Mouse (Mus musculus): ENCODE data around the gene Map1lc3b. TPM values are rescaled to one million over a fixed set of nuclear protein-coding genes. Genes with fewer than 3 reads are reported as not detected.

Gene Map1lc3b
- total and polyA plus RNA-seq, 3 experiments = 56.4 to 68.8 TPM; not detected in 1

GRCm38 (mm10) chr8:121636180-121636579 is 46.0 kb downstream of the Map1lc3b start:
- TF ChIP-seq TBP (IDR thresholded peaks at IDR 0.05; ENCODE audit: low read depth, low read length) = no peak
- TF ChIP-seq RCOR1 (IDR thresholded peaks at IDR 0.05; ENCODE audit: low read depth, low read length) = no peak
- TF ChIP-seq NRF1 (IDR thresholded peaks at IDR 0.05; ENCODE audit: insufficient read depth, low read depth, low read length, poor library complexity, severe bottlenecking) = no peak
- no peak for TF ChIP-seq GATA1 (IDR thresholded peaks at IDR 0.05; ENCODE audit: low read depth, low read length)
- H3K36me3 ChIP-seq (ENCODE audit: control insufficient read depth in 1 of 2, insufficient read depth in 2 of 2, low read length in 2 of 2) = no peaks in the 10 kb centered on the region
- no peak overlapping the region for H3K9ac ChIP-seq (ENCODE audit: control insufficient read depth, low read depth, low read length, poor library complexity, severe bottlenecking)
- no peaks in the 10 kb centered on the region for H3K79me2 ChIP-seq (ENCODE audit: control insufficient read depth, insufficient read depth, low read length, poor library complexity)
- DNase-seq (ENCODE audit: low read depth, low spot score) = no peak
- no peak overlapping the region for H3K27ac ChIP-seq (ENCODE audit: control insufficient read depth, low read depth, low read length)
- no peak overlapping the region for H3K4me3 ChIP-seq (ENCODE audit: control insufficient read depth in 1 of 2, insufficient read depth in 1 of 2, low read depth in 2 of 2, low read length in 2 of 2)
- H3K27me3 ChIP-seq (ENCODE audit: control insufficient read depth in 1 of 2, insufficient read depth in 2 of 2, low read length in 2 of 2) = no peaks in the 10 kb centered on the region
- no peaks in the 10 kb centered on the region for H3K4me1 ChIP-seq (ENCODE audit: control insufficient read depth in 1 of 2, insufficient read depth in 2 of 2, low read length in 2 of 2)
- H3K9me3 ChIP-seq (replicated peaks; ENCODE audit: insufficient read depth, low read length) = no peaks in the 10 kb centered on the region

DNA sequence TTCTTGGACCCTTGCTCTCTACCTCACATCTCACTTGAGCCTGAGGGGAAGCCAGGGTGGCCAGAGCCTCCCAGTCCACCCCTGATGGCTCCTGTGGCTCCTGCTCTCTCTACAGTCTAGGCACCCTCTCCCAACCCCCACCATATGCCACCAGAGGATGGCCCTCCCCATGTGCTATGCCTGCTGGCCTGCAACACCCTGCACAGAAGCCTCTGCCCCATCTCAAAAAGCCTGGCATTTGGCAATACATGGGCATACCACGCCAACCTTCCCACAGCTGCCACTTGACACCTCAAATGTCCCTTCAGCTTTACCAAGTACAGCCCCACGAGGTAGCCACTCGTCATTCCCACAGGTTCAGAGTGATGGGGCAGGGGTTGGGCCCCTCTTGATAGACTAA is 52.6 kb downstream of the Map1lc3b start:
- H3K9ac ChIP-seq (ENCODE audit: control insufficient read depth, low read depth, low read length, poor library complexity, severe bottlenecking) = no peak overlapping the region
- H3K79me2 ChIP-seq (ENCODE audit: control insufficient read depth, insufficient read depth, low read length, poor library complexity) = no peaks in the 10 kb centered on the region
- no peak overlapping the region for H3K4me3 ChIP-seq (ENCODE audit: control insufficient read depth in 1 of 2, insufficient read depth in 1 of 2, low read depth in 2 of 2, low read length in 2 of 2)
- H3K36me3 ChIP-seq (ENCODE audit: control insufficient read depth in 1 of 2, insufficient read depth in 2 of 2, low read length in 2 of 2) = no peaks in the 10 kb centered on the region
- no peaks in the 10 kb centered on the region for H3K4me1 ChIP-seq (ENCODE audit: control insufficient read depth in 1 of 2, insufficient read depth in 2 of 2, low read length in 2 of 2)
- no peak overlapping the region for H3K27ac ChIP-seq (ENCODE audit: control insufficient read depth, low read depth, low read length)
- no peak for DNase-seq (ENCODE audit: low read depth, low spot score)
- no peaks in the 10 kb centered on the region for H3K9me3 ChIP-seq (replicated peaks; ENCODE audit: insufficient read depth, low read length)
- TF ChIP-seq UBTF (IDR thresholded peaks at IDR 0.05; ENCODE audit: borderline replicate concordance, insufficient read depth, low read depth, low read length) = no peak
- TF ChIP-seq E2F4 (IDR thresholded peaks at IDR 0.05; ENCODE audit: borderline replicate concordance, low read depth, low read length) = no peak
- no peak for TF ChIP-seq KAT2A (conservative IDR thresholded peaks at IDR 0.05; ENCODE audit: low read depth, low read length)
- no peak for TF ChIP-seq MYB (IDR thresholded peaks at IDR 0.05; ENCODE audit: low read depth, low read length)
- TF ChIP-seq ZC3H11A (IDR thresholded peaks at IDR 0.05; ENCODE audit: low read depth, low read length) = no peak
- TF ChIP-seq SMC3 (IDR thresholded peaks at IDR 0.05; ENCODE audit: low read depth, low read length) = no peak
- no peak for TF ChIP-seq MYC (IDR thresholded peaks at IDR 0.05; ENCODE audit: low read depth, low read length)
- no peak for TF ChIP-seq POLR2A (IDR thresholded peaks at IDR 0.05; ENCODE audit: control insufficient read depth in 1 of 2, insufficient read depth in 1 of 2, low read depth in 1 of 2, low read length in 2 of 2, poor library complexity in 1 of 2)
- no peak for TF ChIP-seq USF1 (IDR thresholded peaks at IDR 0.05; ENCODE audit: low read depth, low read length)
- H3K27me3 ChIP-seq (ENCODE audit: control insufficient read depth in 1 of 2, insufficient read depth in 2 of 2, low read length in 2 of 2) = no peaks in the 10 kb centered on the region

DNA sequence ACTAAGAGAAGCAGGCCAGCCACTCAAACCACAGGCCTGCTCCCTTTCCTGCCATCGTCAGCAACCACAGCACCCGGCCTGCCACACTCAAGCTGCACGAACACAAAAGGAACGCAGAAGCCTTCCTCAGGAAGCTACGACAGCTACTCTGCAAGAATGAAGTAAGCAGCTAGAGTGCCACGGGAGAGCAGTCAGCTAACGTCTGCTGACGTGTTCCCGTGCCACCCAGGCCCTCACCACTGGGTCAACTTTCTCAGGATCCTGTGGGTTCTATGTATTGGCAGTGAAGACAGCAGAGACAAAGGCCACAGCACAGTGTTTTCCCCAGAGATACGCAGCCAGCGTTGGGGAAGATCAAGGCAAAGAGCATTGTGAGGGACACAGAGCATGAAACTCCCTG is 53.2 kb downstream of the Map1lc3b start:
- Histone ChIP-seq H3K27ac (ENCODE audit: control insufficient read depth, low read depth, low read length) (no peak overlapping the region), H3K4me1 (ENCODE audit: control insufficient read depth in 1 of 2, insufficient read depth in 2 of 2, low read length in 2 of 2) (no peaks in the 10 kb centered on the region), H3K4me3 (ENCODE audit: control insufficient read depth in 1 of 2, insufficient read depth in 1 of 2, low read depth in 2 of 2, low read length in 2 of 2) (no peak overlapping the region), H3K36me3 (ENCODE audit: control insufficient read depth in 1 of 2, insufficient read depth in 2 of 2, low read length in 2 of 2) (no peaks in the 10 kb centered on the region), H3K9me3 (replicated peaks; ENCODE audit: insufficient read depth, low read length) (no peaks in the 10 kb centered on the region), H3K79me2 (ENCODE audit: control insufficient read depth, insufficient read depth, low read length, poor library complexity) (no peaks in the 10 kb centered on the region), H3K9ac (ENCODE audit: control insufficient read depth, low read depth, low read length, poor library complexity, severe bottlenecking) (no peak overlapping the region), H3K27me3 (ENCODE audit: control insufficient read depth in 1 of 2, insufficient read depth in 2 of 2, low read length in 2 of 2) (no peaks in the 10 kb centered on the region)
- DNase-seq (ENCODE audit: low read depth, low spot score) = no peak
- TF ChIP-seq NELFE (IDR thresholded peaks at IDR 0.05; ENCODE audit: low read depth, low read length) (no peak), POLR2AphosphoS5 (IDR thresholded peaks at IDR 0.05; ENCODE audit: borderline replicate concordance, low read depth, low read length) (no peak), UBTF (IDR thresholded peaks at IDR 0.05; ENCODE audit: borderline replicate concordance, insufficient read depth, low read depth, low read length) (no peak), CTCF (IDR thresholded peaks at IDR 0.05 in 2 of 3, conservative IDR thresholded peaks at IDR 0.05 in 1 of 3; ENCODE audit: control insufficient read depth in 1 of 3, insufficient read depth in 1 of 3, low read depth in 2 of 3, low read length in 3 of 3, poor library complexity in 1 of 3, severe bottlenecking in 1 of 3) (no peak), JUND (IDR thresholded peaks at IDR 0.05; ENCODE audit: low read depth, low read length) (no peak), TAL1 (IDR thresholded peaks at IDR 0.05; ENCODE audit: low read length) (no peak), ZNF384 (IDR thresholded peaks at IDR 0.05; ENCODE audit: low read depth, low read length) (no peak), MYB (IDR thresholded peaks at IDR 0.05; ENCODE audit: low read depth, low read length) (no peak)
